Mouse (Mus musculus) kidney, adult 2 months (tissue): ENCODE measurements at regions not wholly inside any gene's neighbourhood (a gene's known extent, or its start where the extent isn't known, plus 50 kb on each side); places are given as distances from the start of the nearest gene placed in this dataset.

Experiments used
- CTCF ChIP-seq: fragments of 200-500 bp; conservative IDR thresholded peaks from 2 replicates; pipeline ENCODE4 v1.5.1; 2011; ENCODE audit warnings: low read depth, mild to moderate bottlenecking, control low read depth, low read length, moderate library complexity, mixed read lengths; ENCODE audit not compliant: insufficient read depth, insufficient read length
- POLR2A ChIP-seq: fragments of 200-500 bp; IDR thresholded peaks from one replicate; pipeline ENCODE4 v1.6.1; 2011; ENCODE audit warnings: low read depth, low read length, control low read depth

- TF ChIP-seq CTCF (no peak), POLR2A (no peak)
Measured at GRCm38 (mm10) chr2:108756251-108756650, 524.3 kb upstream of the Kif18a start.
